Comparison of ENCODE assay signal across 16 mouse cellular contexts in genomic region chr5:18006157-18006556, GRCm38 (mm10). TPM values are rescaled to one million over a fixed set of nuclear protein-coding genes. Genes with fewer than 3 reads are reported as not detected.
A peak's percentile ranks its signal among the peaks of the same experiment; 100 is the strongest.
DNase-seq lines count a peak whose midpoint lies in the region; ATAC-seq and TF ChIP-seq lines count a peak whose summit lies in the region.
"Had no signal": no experiment of that assay in that cellular context is flagged by ENCODE, and none has a peak within 500 bp of the region (broad histone marks: within the 10 kb centered on the region; RNA-seq: fewer than 3 reads in every experiment).

No protein-coding gene starts in this region.

- no peak overlapping the region for H3K4me3 ChIP-seq in kidney, adult 2 months (ENCODE audit: insufficient read depth, low read depth, low read length)
- no peak overlapping the region for H3K4me3 ChIP-seq in kidney, embryonic 16.5 days (ENCODE audit: low read length)
- no peak overlapping the region for H3K4me3 ChIP-seq in gastrocnemius, adult 2 months
- H3K4me3 ChIP-seq in forebrain, postnatal 0 days (ENCODE audit: low read depth, low read length): no peak overlapping the region
- H3K4me3 ChIP-seq: embryonic facial prominence, embryonic 12.5 days; neural tube, embryonic 12.5 days had no signal

- H3K27me3 ChIP-seq in kidney, adult 2 months (replicated peaks; ENCODE audit: control insufficient read depth, insufficient read depth, low read length): no peaks in the 10 kb centered on the region
- H3K27me3 ChIP-seq in kidney, embryonic 16.5 days (ENCODE audit: insufficient read depth, low read length): no peaks in the 10 kb centered on the region
- H3K27me3 ChIP-seq in forebrain, postnatal 0 days (ENCODE audit: insufficient read depth, low read length): no peaks in the 10 kb centered on the region
- H3K27me3 ChIP-seq: embryonic facial prominence, embryonic 12.5 days; neural tube, embryonic 12.5 days had no signal

- no peak for TF ChIP-seq POLR2A in kidney, adult 2 months (IDR thresholded peaks at IDR 0.05; ENCODE audit: low read depth, low read length)

- ATAC-seq in kidney, embryonic 16.5 days (ENCODE audit: low FRiP score, low TSS enrichment): no peak
- ATAC-seq in forebrain, postnatal 0 days: no peak
- ATAC-seq: forebrain, embryonic 16.5 days had no signal

- no peak for TF ChIP-seq CTCF in kidney, adult 2 months (conservative IDR thresholded peaks at IDR 0.05; ENCODE audit: insufficient read depth, insufficient read length, low read depth, low read length)
- TF ChIP-seq CTCF in gastrocnemius, adult 2 months (IDR thresholded peaks at IDR 0.05): peak; percentile 32; the same call in 1 of the 2 replicates
- no peak for TF ChIP-seq CTCF in forebrain, postnatal 0 days (IDR thresholded peaks at IDR 0.05; ENCODE audit: low read depth)

- H3K36me3 ChIP-seq in kidney, adult 2 months (ENCODE audit: control insufficient read depth, insufficient read depth, low read length): no peaks in the 10 kb centered on the region
- no peaks in the 10 kb centered on the region for H3K36me3 ChIP-seq in kidney, embryonic 16.5 days (ENCODE audit: insufficient read depth, low read length)
- no peaks in the 10 kb centered on the region for H3K36me3 ChIP-seq in forebrain, postnatal 0 days (ENCODE audit: insufficient read depth)
- H3K36me3 ChIP-seq: embryonic facial prominence, embryonic 12.5 days; neural tube, embryonic 12.5 days had no signal

- peaks cover 5% of the 10 kb centered on the region; the same call in 1 of the 2 replicates for H3K4me1 ChIP-seq in kidney, adult 2 months (ENCODE audit: control insufficient read depth, insufficient read depth, low read length)
- H3K4me1 ChIP-seq in kidney, embryonic 16.5 days (ENCODE audit: insufficient read depth, low read length): no peaks in the 10 kb centered on the region
- no peaks in the 10 kb centered on the region for H3K4me1 ChIP-seq in forebrain, postnatal 0 days (ENCODE audit: insufficient read depth)
- H3K4me1 ChIP-seq: embryonic facial prominence, embryonic 12.5 days; neural tube, embryonic 12.5 days had no signal

- no peak overlapping the region for H3K4me2 ChIP-seq in kidney, embryonic 16.5 days (replicated peaks; ENCODE audit: low read depth, low read length)
- no peak overlapping the region for H3K4me2 ChIP-seq in forebrain, postnatal 0 days (ENCODE audit: low read depth)
- H3K4me2 ChIP-seq: embryonic facial prominence, embryonic 12.5 days; neural tube, embryonic 12.5 days had no signal

- H3K9ac ChIP-seq in kidney, embryonic 16.5 days (replicated peaks; ENCODE audit: low read length): no peak overlapping the region
- H3K9ac ChIP-seq in forebrain, postnatal 0 days: no peak overlapping the region
- H3K9ac ChIP-seq: embryonic facial prominence, embryonic 12.5 days; neural tube, embryonic 12.5 days had no signal

- peak overlapping the region; percentile 28; the same call in 1 of the 2 replicates for H3K27ac ChIP-seq in kidney, adult 2 months (ENCODE audit: insufficient read depth, low read depth, low read length)
- no peak overlapping the region for H3K27ac ChIP-seq in kidney, embryonic 16.5 days (ENCODE audit: low read length)
- H3K27ac ChIP-seq in gastrocnemius, adult 2 months: peak overlapping the region; percentile 63
- H3K27ac ChIP-seq in forebrain, postnatal 0 days (ENCODE audit: low read depth, low read length): no peak overlapping the region
- H3K27ac ChIP-seq: embryonic facial prominence, embryonic 12.5 days; neural tube, embryonic 12.5 days had no signal

- 82% methylated on average over 2 of the region's 2 CpGs for WGBS in kidney, adult 2 months
- 94% methylated on average over 2 of the region's 2 CpGs for WGBS in kidney, embryonic 16.5 days
- 81% methylated on average over 2 of the region's 2 CpGs for WGBS in forebrain, postnatal 0 days

- H3K9me3 ChIP-seq in kidney, embryonic 16.5 days (ENCODE audit: low read length): no peaks in the 10 kb centered on the region
- no peaks in the 10 kb centered on the region for H3K9me3 ChIP-seq in forebrain, postnatal 0 days (ENCODE audit: low read length)
- H3K9me3 ChIP-seq: embryonic facial prominence, embryonic 12.5 days; neural tube, embryonic 12.5 days had no signal

- peak; percentile 88 for DNase-seq in kidney, adult 2 months
- DNase-seq in adrenal gland, postnatal 14 days: peak; percentile 52
- DNase-seq in gastrocnemius, adult 2 months: peak; percentile 59
- peak; percentile 23 for DNase-seq in kidney, postnatal 10 days
- no peak for DNase-seq in forebrain, postnatal 0 days
- DNase-seq in thymus, postnatal 25 days: no peak
- DNase-seq: cerebellum, adult 11 months; right cerebral cortex, postnatal 14 days had no signal

- intact Hi-C loops in gastrocnemius, adult 2 months (cut with DNase I): no loop called here

RNA-seq across cellular contexts. Expression of gene Gnat3, which starts 43.8 kb away (rescaled TPM):
- polyA plus RNA-seq in kidney, adult 2 months (2012; rRNA removed): not detected in 2 replicates
- not detected in 2 replicates for polyA plus RNA-seq in kidney, embryonic 16.5 days (2015; fragmentation: Nextera tagmentation; extraction: Ambion mirVana)
- 0.26 TPM in 1 of 2 replicates, not detected in the other for total RNA-seq in adrenal gland, postnatal 14 days (2021)
- total RNA-seq in gastrocnemius, adult 2 months (2021): under 1 TPM in 1 of 2 experiments, not detected in 1; 0.17 TPM
- not detected in 2 replicates for total RNA-seq in forebrain, postnatal 0 days (2014; rRNA removed)
- not detected in 2 replicates for polyA plus RNA-seq in forebrain, postnatal 0 days (2015; fragmentation: Nextera tagmentation; extraction: Ambion mirVana)
- total RNA-seq: layer of hippocampus, adult 18-20 months; megakaryocyte progenitor cell, adult 5-6 weeks had no signal
- polyA plus RNA-seq: forebrain, embryonic 16.5 days; limb, embryonic 11.5 days; testis, adult 2 months had no signal

Comparison
In these comparisons a context has a peak if more than half of its experiments do, and no peak if none do; other contexts are left out.
1. H3K27ac ChIP-seq: peak in kidney, adult 2 months (single experiment) and gastrocnemius, adult 2 months (single experiment); none in kidney, embryonic 16.5 days (single experiment) and forebrain, postnatal 0 days (single experiment).
2. DNase-seq: peak in kidney, adult 2 months (single experiment), adrenal gland, postnatal 14 days (single experiment), gastrocnemius, adult 2 months (single experiment) and kidney, postnatal 10 days (single experiment); none in forebrain, postnatal 0 days (single experiment) and thymus, postnatal 25 days (single experiment).